Mouse (Mus musculus) inflammation-experienced regulatory T-cells, adult 6 months (primary cell): ENCODE results near the gene Ltc4s. TPM values are rescaled to one million over a fixed set of nuclear protein-coding genes. Genes with fewer than 3 reads are reported as not detected.

Experiments
- ATAC-seq: one replicate; pipeline ENCODE4 v1.8.0; 2017
- polyA plus RNA-seq, 3 experiments: library from polyadenylated mRNA; unstranded; fragments of 100-300 nt; shearing (Covaris generic); gene quantifications; one replicate each; pipeline ENCODE4 v1.2.1; 2017

Gene Ltc4s
- polyA plus RNA-seq, 3 experiments from 2014 or later: not detected

- ATAC-seq: no peak
Observed at GRCm38 (mm10) chr11:50198219-50198846, 40.1 kb downstream of the Ltc4s start.

- ATAC-seq: no peak
Observed at GRCm38 (mm10) chr11:50197500-50197899, 40.9 kb downstream of the Ltc4s start.

- ATAC-seq: no peak
Observed at GRCm38 (mm10) chr11:50194793-50195192, 43.6 kb downstream of the Ltc4s start.

- no peak for ATAC-seq
Observed at GRCm38 (mm10) chr11:50194070-50194469, 44.3 kb downstream of the Ltc4s start.

- ATAC-seq: no peak
Observed at GRCm38 (mm10) chr11:50192278-50192677, 46.1 kb downstream of the Ltc4s start.

- ATAC-seq: no peak
Observed at GRCm38 (mm10) chr11:50190362-50190761, 48.1 kb downstream of the Ltc4s start.

GRCm38 (mm10) chr11:50188682-50189081, 49.7 kb downstream of the Ltc4s start:
- ATAC-seq: no peak

Other genes with a start within 250 kb of the Ltc4s start
- 1 to 10 TPM; 1.1 to 4.2 (median 3.5) TPM for gene Rnf130, start 213.3 kb downstream of the Ltc4s start, polyA plus RNA-seq
- gene Tbc1d9b, start 107.2 kb downstream of the Ltc4s start, polyA plus RNA-seq: 10 to 100 TPM; 18.4 to 23.5 (median 20.9) TPM
- gene Mrnip, start 64.2 kb downstream of the Ltc4s start, polyA plus RNA-seq: 10 to 100 TPM; 11.1 to 14.0 (median 12.5) TPM
- gene Sqstm1, start 27.8 kb downstream of the Ltc4s start, polyA plus RNA-seq: 10 to 100 TPM; 44.8 to 78.4 (median 66.5) TPM
- 1 to 10 TPM; 1.0 to 2.7 (median 1.3) TPM for gene Mgat4b, start 27.7 kb downstream of the Ltc4s start, polyA plus RNA-seq
- 1 to 10 TPM; 2.9 to 4.9 (median 4.8) TPM for gene Maml1, start 53.7 kb upstream of the Ltc4s start, polyA plus RNA-seq
- gene Canx, start 87.1 kb upstream of the Ltc4s start, polyA plus RNA-seq: 100 to 1,000 TPM; 189 to 258 (median 196) TPM
- gene Cby3, start 115.8 kb upstream of the Ltc4s start, polyA plus RNA-seq: not detected
- 100 to 1,000 TPM; 155 to 240 (median 214) TPM for gene Hnrnph1, start 138.4 kb upstream of the Ltc4s start, polyA plus RNA-seq
- 10 to 100 TPM in 2 of 3 experiments, 1 to 10 TPM in 1; 7.8 to 13.4 (median 12.2) TPM for gene Rufy1, start 192.5 kb upstream of the Ltc4s start, polyA plus RNA-seq